Mouse (Mus musculus) CD8-positive naive resting alpha-beta T cell, adult 2 months (primary cell): ENCODE measurements around the gene Ptrh2.
"Not testable (repeated sequence)": the region's sequence is repeated elsewhere in the genome, so short reads cannot be mapped to it uniquely, and the experiment has no call there.

ENCODE experiments used
- DNase-seq, 2 experiments: peaks; one replicate each; pipeline ENCODE4 v3.0.0; 2022; ENCODE audit warnings: low read depth in 2 of 2, low spot score in 2 of 2

Ptrh2 gene

GRCm38 (mm10) chr11:86725607-86726006 is 41.8 kb downstream of the Ptrh2 start:
- DNase-seq: no peak

GRCm38 (mm10) chr11:86731443-86731842 is 47.7 kb downstream of the Ptrh2 start:
- no peak for DNase-seq

GRCm38 (mm10) chr11:86734241-86734939 is 50.6 kb downstream of the Ptrh2 start:
- no peak for DNase-seq

- no peak for DNase-seq
These were observed 51.2 kb downstream of the Ptrh2 start for GRCm38 (mm10) chr11:86734993-86735392.

GRCm38 (mm10) chr11:86737301-86738000 is 53.7 kb downstream of the Ptrh2 start:
- no peak for DNase-seq

- not testable (repeated sequence) for DNase-seq
These were observed 54.5 kb downstream of the Ptrh2 start for GRCm38 (mm10) chr11:86738308-86738707.

- DNase-seq: no peak
These were observed 55.2 kb downstream of the Ptrh2 start for GRCm38 (mm10) chr11:86738956-86739355.

- no peak for DNase-seq
These were observed 55.7 kb downstream of the Ptrh2 start for GRCm38 (mm10) chr11:86739470-86739869.

GRCm38 (mm10) chr11:86741505-86741904 is 57.7 kb downstream of the Ptrh2 start:
- no peak for DNase-seq
